Mouse (Mus musculus) megakaryocyte-erythroid progenitor cell, adult 5-6 weeks (primary cell): Measurements from ENCODE around the gene Dffa. TPM values are rescaled to one million over a fixed set of nuclear protein-coding genes. Genes with fewer than 3 reads are reported as not detected.
"Not testable (repeated sequence)": the region's sequence is repeated elsewhere in the genome, so short reads cannot be mapped to it uniquely, and the experiment has no call there.

Experiments
- ATAC-seq: replicated peaks from 2 replicates; pipeline ENCODE4 v1.8.0; 2016; ENCODE audit warnings: mild to moderate bottlenecking, inconsistent platforms; ENCODE audit not compliant: severe bottlenecking, poor library complexity, low FRiP score, low TSS enrichment
- total RNA-seq, 2 experiments: library from RNA; stranded (forward) in 1 of 2; stranded (reverse) in 1 of 2; fragments of 200-1000, 215-1000 nt in 1 of 2; fragments of >200 nt in 1 of 2; fragmentation: Nextera tagmentation in 1 of 2; gene quantifications; 2 replicates each; pipeline ENCODE4 v1.2.3; 2014 to 2017

The Dffa gene
- total RNA-seq, 2 experiments from 2014 or later: 25.6 to 27.6 TPM

DNA sequence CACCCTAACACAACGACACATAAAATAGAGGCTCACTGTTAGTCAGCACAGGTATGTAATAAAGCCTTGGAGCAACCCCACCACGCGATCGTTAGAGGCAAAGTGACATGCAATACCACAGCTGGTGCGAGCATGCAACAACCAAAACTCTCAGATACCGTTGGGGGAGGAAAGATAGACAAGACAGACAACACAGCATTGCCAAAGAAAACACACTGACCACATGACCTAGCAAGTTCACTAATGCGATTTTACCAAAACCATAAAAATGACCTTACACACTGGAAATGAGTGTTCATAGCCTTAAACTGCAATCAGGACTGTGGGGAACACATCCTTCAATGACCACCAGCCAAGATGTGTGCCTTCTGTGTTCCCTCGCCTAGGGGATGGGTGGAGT is 12.6 kb upstream of the Dffa start:
- no peak for ATAC-seq

DNA sequence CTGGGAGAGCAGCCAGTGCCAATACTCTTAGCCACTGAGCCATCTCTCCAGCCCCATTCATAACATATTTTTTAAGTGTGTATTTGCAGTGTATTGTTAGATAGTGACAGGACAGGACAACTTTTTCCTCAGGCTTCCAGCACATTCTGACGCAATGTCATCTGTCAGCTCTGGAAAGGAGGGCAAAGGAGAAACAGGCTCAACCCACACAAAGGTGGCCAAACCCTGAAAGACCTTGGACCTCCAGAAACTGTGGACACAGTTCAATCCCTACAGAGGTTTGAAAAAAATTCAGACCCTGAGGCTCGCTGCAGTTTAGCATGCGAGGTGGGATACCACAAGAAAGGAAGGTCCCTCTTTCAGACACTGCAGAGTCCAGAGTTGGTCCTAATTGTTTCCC is 6.0 kb upstream of the Dffa start:
- ATAC-seq: no peak

DNA sequence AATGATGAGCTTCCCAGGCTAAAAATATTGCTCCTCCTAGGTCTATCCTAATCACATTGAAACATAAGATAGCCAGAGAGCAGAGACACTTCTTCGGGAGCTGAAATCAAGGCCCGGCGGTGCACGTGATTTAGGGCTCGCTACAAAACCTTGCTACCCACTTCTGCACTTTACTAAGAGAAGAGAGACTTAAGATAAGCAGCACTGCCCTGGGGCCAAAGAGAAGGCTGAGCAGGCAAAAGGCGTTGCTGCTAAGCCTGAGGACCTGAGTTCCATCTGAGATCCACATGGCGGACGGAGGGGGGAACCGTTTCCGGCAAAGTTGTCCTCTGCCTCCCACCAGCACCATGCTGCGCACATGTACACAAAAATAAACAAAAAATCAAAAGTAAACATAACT is 5.4 kb upstream of the Dffa start:
- ATAC-seq: peak; percentile 27

DNA sequence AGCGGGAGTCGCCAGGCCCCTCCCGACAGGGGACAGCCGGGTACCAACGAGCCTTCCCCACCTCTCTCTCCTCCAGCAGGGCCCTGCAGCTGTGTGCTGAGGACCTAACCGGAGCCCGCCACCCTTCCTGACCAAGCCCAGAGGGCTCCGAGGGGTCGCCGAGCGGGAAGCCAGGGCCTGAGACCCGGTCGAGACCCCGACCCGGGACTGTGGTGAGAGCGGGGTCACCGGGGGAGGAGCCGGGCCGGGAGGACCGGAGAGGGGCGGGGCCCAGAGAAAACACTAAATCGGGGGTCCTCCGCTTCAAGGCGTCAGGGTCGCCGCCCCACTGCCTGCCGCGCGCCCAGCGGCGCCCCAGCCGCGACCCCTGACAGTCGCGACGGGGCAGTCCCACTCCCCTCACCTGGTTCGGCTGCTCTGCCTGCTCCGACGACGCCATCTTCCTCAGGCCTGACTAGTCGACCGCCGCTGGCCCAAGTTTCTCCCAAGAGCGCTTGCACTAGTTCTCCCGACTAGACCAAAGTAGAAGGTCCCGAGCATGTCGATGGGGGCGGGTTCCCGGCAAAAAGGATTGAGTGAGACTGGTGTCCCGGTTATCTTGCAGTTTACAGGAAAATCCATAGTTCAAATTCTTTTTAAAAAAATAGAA is 4.5 kb upstream of the Dffa start, which contains the start of gene Pex14:
TSS of gene Pex14 (minus strand) at position 508 of the 649 bp plus-strand sequence.
- ATAC-seq: peak; percentile 79

DNA sequence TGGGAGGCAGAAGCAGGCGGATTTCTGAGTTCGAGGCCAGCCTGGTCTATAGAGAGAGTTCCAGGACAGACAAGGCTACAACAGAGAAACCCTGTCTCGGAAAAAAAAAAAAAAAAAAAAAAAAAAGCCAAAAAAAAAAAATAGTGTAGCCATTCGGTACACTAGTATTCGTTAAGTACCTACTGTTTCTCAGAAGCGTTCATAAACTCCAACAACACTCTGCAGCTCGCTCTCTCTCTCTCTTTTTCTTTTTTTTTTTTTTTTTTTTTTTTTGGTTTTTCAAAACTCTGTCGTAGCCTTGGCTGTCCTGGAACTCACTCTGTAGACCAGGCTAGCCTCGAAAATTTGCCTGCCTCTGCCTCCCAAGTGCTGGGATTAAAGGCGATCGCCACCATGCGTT is 3.5 kb upstream of the Dffa start:
- not testable (repeated sequence) for ATAC-seq

DNA sequence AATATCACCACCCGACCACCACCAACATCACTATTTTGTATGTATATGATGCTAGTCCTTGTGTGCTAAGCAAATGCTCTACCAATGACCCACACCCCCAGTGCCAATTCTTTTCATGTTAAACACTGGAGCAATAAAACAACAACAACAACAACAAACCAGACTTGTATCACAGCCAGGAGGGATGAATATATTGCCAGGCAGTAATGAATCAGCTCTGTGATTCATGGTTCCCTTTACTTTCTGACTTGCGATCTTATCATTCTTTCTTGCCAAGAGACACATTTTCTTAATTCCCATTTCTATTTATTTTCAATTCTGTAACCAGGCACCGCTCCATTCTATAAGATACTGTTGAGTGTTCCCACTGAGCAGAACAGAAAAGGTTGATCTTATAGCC is 2.5 kb upstream of the Dffa start:
- no peak for ATAC-seq

DNA sequence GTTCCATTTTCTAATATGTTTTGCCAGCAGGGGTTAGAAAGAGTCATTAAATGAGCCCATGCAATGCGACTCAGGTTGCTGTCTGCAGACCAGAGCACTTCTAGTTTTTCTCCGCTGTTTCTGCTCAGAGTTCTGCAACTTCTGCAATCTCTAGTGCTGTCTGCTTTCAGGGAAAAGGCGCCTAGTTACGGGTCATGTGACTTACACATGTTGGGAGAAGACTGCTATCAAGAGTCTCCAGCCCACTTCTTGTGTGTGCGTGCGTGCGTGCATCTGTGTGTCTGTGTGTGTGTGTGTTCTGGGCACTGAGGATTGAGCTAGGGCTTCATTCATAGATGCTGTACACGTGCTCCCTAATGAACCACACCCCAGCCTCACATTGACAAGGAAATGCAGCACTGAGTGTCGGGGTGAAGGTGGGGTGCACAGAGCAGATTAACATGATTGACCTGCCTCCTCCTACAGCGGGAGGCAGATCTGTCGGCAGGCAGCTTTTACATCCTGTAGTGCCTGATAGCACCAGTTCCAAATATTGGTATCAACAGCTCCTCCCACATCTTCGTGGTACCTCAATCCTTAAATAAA is 16.1 kb downstream of the Dffa start:
- ATAC-seq: peak; percentile 93

DNA sequence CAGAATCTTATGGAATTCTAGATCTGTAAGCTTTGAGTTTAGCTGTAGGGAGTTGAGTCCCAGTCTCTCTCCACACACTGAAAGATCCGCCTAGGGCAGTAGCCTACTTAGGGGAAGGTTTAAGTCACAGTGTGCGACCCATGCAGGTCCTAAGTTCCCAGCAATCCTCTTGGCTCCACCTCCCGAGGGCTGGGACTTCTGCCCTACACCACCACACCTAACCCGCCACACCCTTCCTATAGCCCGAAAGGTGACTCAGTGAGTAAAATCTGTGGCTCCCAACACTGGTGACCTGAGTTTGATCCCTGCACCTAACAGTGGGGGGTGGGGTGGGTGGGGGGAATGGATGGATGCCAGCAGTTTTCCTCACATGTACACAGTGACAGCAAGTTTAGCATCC is 19.5 kb downstream of the Dffa start:
- ATAC-seq: no peak

DNA sequence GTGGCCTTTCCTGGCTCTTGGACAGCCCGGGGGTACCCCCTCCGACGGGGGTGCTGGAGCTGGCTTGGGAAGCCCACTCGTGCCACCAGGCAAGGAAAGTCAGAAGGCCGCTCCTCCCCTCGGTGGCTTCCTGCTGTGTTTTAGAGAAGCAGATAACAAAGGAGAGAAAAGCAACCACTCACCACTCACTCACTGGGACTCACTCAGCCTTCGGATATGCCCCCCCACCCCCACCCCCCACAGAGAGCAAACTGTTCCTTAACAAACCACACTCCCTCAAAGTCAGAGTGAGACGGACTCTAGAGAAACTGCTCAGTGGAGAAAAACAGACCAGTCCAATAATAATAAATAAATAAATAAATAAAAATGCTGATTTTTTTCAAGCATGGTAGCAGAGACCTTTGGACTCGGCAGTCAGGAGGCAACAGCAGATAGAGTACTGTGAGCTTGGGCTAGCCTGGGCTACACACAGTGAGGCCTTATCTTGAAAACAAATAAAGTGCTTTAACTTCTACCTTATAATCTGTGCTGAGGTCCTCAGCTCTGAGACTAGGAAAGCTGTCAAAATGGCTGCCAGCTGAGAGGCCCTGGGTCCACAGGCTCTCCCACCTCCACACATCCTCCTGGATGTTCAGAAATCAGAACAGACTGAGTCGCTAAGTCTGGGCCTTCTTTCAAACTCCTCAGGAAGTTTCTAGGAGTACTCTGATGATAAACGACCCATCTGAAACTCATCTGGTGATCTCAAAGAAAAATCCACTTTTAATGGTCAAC is 21.6 kb downstream of the Dffa start:
- no peak for ATAC-seq

DNA sequence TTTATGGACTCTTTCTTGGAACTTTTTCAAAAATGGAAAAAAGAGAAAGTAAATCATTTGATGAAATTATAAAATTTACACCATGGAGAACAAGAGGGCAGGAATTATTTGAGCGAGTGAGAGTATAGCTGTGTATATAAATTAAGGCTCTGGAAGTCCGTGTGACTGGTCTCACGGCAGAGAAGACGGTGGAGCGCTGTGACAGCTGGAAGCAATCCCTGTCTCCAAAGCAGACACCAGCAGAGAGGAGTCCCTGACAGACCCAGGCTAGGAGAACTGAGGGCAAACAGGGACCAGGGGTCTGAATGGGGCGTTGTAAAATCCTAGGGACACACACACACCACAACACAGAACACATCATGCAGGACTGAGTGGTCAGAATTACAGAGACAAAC is 22.2 kb downstream of the Dffa start:
- ATAC-seq: no peak

DNA sequence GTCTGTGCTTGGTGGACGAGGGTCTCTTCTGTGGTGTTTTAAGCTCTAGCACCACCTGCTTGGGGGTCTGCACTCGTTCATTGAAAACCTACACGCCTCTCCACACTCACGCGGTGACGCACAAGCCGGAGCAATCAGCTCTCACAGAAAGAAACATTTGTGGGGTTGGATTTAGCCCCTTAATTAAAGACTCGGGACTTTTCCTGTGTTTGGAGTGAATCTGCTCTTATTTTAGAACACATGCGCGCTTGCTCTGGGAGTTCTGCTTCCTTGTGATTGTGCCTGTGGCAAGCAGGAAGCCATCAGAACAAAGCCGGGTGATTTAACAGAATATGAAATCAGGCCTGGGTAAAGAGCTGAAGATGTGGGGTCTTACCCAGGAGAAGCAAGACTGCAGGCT is 22.7 kb downstream of the Dffa start, which contains the start of gene Cort:
TSS of gene Cort (minus strand) at position 101 of the 400 bp plus-strand sequence.
- ATAC-seq: no peak

DNA sequence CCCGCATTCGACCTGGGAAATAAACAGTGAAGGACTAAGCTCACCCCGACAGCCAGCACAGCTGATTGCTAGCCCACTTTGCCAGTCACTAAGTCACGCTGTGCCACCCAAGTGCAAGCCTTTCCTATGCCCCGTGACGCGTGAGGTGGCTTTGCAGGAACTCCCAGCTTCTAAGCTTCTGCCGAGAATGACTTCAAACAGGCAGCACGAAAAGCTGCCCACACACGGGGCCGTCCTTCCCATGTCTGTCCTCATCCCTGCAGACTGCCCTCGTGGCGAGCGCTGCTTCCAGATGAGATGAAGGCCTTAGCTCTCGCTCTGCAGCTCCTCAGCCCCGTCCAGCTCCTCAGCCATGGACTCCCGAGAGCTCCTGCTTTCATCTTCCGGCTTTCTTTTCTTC is 24.5 kb downstream of the Dffa start:
- ATAC-seq: no peak

DNA sequence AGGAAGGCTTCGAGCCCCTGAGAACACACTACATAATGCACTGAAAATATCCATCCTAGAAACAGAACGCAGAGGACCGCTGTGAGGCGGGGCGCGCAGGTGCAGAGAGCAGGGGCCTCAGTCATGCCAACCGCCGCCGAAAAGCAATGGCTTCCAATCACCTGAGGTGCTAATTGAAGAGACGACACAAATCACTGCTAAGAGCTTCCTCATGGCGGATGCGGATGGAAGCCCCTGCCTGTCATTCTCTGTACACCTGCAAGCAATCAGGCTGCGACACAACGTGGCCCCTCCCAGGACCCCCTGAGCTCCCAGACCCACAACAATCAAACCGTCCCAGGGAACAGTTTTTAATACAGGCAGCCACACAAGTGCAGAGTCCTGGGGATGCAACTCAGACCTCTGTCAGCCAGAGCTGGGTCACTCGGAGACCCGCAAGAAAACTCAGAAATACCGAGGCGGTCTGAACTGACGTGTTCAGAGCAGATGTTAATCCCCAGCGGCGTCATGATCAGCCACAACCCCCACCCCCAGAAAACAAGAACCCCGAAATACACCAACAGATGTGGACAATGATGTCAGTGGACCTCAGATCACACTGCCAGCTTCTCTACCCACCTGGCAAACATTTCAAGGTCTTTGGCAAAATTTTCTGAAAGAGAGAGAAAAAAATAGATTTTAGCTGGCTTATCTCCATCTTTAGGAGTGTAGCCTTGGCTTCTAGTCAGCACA is 27.2 kb downstream of the Dffa start:
- no peak for ATAC-seq

DNA sequence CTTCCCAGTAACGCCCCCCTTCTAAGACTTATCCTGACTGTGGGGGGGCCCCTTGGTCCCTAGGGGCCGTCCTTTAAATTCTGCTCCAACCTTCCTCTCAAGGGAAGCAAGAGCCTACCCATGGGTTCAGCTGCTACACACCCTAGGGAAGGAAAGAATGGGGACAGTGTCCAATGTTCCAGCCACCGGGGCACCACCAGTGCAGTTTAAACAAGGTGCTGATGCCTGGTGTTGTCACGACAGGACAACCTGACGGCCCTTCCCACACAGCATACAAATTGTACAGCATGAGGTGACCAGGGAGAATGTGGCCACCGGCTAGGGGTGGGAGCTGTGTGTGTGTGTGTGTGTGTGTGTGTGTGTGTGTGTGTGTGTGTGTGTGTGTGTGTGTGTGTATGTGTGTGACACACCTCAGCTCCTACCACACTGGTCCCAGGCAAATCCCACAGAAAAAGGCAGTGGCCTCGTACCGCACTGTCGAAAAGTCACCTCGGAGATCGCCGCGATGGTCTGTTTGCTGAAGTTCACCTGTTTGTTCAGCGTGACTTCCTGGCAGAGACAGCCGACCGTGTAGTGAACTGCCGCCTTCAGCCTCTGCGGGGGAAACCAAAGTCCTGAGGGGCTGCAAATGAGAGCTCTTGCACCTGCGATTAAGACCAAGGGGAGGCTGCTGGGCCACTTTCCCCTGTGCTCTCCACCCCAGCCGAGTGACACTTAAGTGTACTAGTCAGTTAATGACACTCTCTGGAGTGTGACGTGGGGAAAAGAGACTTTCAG is 28.0 kb downstream of the Dffa start:
- no peak for ATAC-seq

DNA sequence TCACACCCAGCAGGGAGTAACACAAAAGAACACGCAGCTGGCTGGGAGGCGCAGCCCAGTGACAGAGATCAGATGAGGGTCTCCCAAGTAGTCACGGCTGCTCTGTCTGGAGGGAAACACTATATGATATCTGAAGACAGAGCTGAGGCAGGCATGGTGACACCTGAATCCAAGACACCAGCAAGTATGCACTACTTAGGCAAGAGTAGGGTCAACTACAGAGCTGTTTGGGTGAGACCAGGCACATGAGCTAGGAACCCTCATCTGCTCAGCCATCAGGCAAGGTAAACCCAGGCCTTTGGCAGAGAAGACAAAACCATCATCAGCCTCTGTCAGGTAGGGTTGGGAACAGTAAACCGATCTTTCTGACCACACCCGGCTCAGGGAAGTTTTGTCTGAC is 29.4 kb downstream of the Dffa start:
- ATAC-seq: no peak

DNA sequence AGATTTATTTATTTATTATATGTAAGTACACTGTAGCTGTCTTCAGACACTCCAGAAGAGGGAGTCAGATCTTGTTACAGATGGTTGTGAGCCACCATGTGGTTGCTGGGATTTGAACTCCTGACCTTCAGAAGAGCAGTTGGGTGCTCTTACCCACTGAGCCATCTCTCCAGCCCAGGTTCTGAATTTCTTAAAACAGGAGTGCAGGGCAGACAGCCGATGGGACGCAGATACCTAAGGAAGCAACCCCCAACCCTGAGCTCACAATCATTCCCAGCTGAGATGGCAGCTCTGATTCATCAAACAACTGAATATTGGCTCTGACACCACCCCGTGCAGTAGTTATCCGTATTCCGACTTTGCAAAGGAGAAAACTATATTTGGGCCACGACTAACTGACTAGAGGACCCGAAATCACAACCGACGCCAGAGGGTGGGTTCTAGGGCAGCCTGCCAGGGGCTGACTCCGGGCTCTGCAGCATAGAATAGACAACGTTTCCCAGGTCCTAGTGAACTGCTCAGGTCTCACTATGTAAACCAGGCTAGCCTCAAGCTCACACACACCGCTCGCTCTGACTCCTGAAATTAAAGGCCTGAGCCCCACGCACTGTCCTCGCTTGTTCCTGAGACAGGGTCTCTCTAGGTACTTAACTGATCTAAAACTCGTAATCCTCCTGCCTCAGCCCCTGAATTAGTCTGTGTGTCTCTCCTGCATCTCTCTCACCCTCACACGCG is 32.3 kb downstream of the Dffa start:
- ATAC-seq: no peak

DNA sequence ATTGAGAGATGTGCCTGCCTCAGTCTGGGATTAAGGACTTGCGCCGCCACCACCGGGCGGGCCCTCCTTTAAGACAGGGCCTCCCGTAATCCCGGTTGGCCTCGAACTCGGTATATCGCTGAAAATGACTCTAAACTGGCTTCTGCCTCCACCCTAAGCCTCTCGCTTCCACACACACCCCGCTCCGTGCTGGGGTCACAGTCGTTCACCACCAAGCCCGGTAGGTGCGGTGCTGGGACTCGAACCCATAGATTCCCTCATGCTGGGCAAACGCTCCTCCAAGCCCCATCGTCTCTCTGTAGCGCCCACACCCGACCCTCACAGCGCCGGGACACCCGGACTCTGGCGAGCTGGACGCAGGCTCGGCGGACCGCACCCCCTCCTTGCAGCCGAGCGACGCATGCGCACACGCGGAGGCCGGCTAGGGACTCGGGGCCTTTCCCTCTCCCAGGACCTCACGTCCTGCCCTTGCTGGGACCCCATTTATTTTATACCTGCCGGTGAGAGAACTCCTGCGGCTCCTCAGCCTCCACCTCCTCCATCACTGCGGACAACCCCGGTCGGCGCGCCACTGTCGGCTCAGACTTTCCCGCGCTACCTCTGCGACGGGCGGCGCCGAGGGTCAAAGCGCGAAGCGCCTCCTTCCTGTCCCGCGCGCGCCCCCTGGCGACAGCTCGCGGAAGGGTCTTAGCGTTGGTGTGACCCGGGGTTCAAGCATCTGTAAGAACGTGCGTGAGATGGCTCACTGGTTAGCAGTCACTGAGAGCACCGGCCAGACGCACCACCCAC is 33.2 kb downstream of the Dffa start, which contains the start of gene Cenps:
TSS of gene Cenps (minus strand) at position 648 of the 789 bp plus-strand sequence.
- ATAC-seq: peak; percentile 89

DNA sequence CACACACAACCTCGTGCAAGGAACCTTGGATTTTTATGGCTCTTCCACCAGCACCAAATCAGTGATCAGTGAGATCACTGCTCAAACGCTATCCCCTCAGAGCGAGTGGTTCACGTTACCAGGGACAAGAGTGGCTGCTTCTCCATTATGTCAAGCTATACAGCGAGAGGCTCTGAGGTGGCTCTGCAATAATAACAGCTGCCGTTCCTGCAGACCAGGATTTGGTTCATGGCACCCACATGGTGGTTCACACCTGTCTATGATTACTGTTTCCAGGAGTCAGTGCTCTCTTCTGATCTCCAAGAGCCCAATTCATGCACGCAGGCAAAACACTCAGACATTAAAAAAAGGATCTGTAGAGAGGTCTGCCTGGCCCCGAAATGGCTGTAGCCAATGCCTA is 34.6 kb downstream of the Dffa start:
- ATAC-seq: no peak
